Mouse (Mus musculus): ENCODE results near the gene Asl.

Gene Asl

GRCm38 (mm10) chr5:130008034-130008590 lies 20.9 kb downstream of the Asl start:
- in situ Hi-C loops (cut with MboI) = no loop called here

GRCm38 (mm10) chr5:130007344-130007743 lies 21.7 kb downstream of the Asl start:
- in situ Hi-C loops (cut with MboI) = no loop called here

- in situ Hi-C loops (cut with MboI) = no loop called here
These were observed 25.8 kb downstream of the Asl start for GRCm38 (mm10) chr5:130003229-130003628.

GRCm38 (mm10) chr5:130002301-130003146 lies 26.5 kb downstream of the Asl start, which contains the start of gene Gusb:
Gene Gusb (minus strand): TSS chr5:130003049.
- in situ Hi-C loops (cut with MboI) = no loop called here

GRCm38 (mm10) chr5:130001356-130001987 lies 27.6 kb downstream of the Asl start:
- in situ Hi-C loops (cut with MboI) = no loop called here

GRCm38 (mm10) chr5:130000735-130001134 lies 28.3 kb downstream of the Asl start:
- in situ Hi-C loops (cut with MboI) = no loop called here

GRCm38 (mm10) chr5:129999097-129999496 lies 29.9 kb downstream of the Asl start:
- in situ Hi-C loops (cut with MboI) = loop anchor here (25.0 kb wide), 1 partner anchor 863 kb away; no protein-coding TSS in a partner anchor

GRCm38 (mm10) chr5:129997700-129998099 lies 31.3 kb downstream of the Asl start:
- in situ Hi-C loops (cut with MboI) = loop anchor here (25.0 kb wide), 1 partner anchor 865 kb away; no protein-coding TSS in a partner anchor

- in situ Hi-C loops (cut with MboI) = loop anchor here (25.0 kb wide), 1 partner anchor 867 kb away; no protein-coding TSS in a partner anchor
These were observed 34.1 kb downstream of the Asl start for GRCm38 (mm10) chr5:129994989-129995388.

- in situ Hi-C loops (cut with MboI) = loop anchor here (25.0 kb wide), 1 partner anchor 869 kb away; no protein-coding TSS in a partner anchor
These were observed 35.7 kb downstream of the Asl start for GRCm38 (mm10) chr5:129993374-129993773.

- in situ Hi-C loops (cut with MboI) = loop anchor here (25.0 kb wide), 1 partner anchor 870 kb away; no protein-coding TSS in a partner anchor
These were observed 37.1 kb downstream of the Asl start for GRCm38 (mm10) chr5:129991898-129992297.

GRCm38 (mm10) chr5:129989376-129989775 lies 39.7 kb downstream of the Asl start:
- in situ Hi-C loops (cut with MboI) = loop anchor here (25.0 kb wide), 1 partner anchor 873 kb away; no protein-coding TSS in a partner anchor

- in situ Hi-C loops (cut with MboI) = loop anchor here (25.0 kb wide), 1 partner anchor 882 kb away; no protein-coding TSS in a partner anchor
These were observed 48.8 kb downstream of the Asl start for GRCm38 (mm10) chr5:129980216-129980615.

GRCm38 (mm10) chr5:129978608-129979007 lies 50.4 kb downstream of the Asl start:
- in situ Hi-C loops (cut with MboI) = loop anchor here (25.0 kb wide), 1 partner anchor 884 kb away; no protein-coding TSS in a partner anchor

- in situ Hi-C loops (cut with MboI) = loop anchor here (25.0 kb wide), 1 partner anchor 885 kb away; no protein-coding TSS in a partner anchor
These were observed 51.3 kb downstream of the Asl start for GRCm38 (mm10) chr5:129977768-129978167.

- in situ Hi-C loops (cut with MboI) = loop anchor here (25.0 kb wide), 1 partner anchor 887 kb away; no protein-coding TSS in a partner anchor
These were observed 54.2 kb downstream of the Asl start for GRCm38 (mm10) chr5:129974866-129975311.

- in situ Hi-C loops (cut with MboI) = no loop called here
These were observed 54.7 kb downstream of the Asl start for GRCm38 (mm10) chr5:129974354-129974753.

GRCm38 (mm10) chr5:129971491-129971890 lies 57.6 kb downstream of the Asl start:
- in situ Hi-C loops (cut with MboI) = no loop called here

GRCm38 (mm10) chr5:129968417-129968816 lies 60.6 kb downstream of the Asl start:
- in situ Hi-C loops (cut with MboI) = no loop called here

- in situ Hi-C loops (cut with MboI) = no loop called here
These were observed 62.6 kb downstream of the Asl start for GRCm38 (mm10) chr5:129966448-129966847.

- in situ Hi-C loops (cut with MboI) = no loop called here
These were observed 65.8 kb downstream of the Asl start for GRCm38 (mm10) chr5:129963224-129963623.

Measured in mature B cell (primary cell).